Mouse (Mus musculus): ENCODE data around the gene Prr12. TPM values are rescaled to one million over a fixed set of nuclear protein-coding genes. Genes with fewer than 3 reads are reported as not detected.

Prr12 gene
- polyA plus RNA-seq, 1 experiment from 2014 or later = 3.4 TPM

DNA sequence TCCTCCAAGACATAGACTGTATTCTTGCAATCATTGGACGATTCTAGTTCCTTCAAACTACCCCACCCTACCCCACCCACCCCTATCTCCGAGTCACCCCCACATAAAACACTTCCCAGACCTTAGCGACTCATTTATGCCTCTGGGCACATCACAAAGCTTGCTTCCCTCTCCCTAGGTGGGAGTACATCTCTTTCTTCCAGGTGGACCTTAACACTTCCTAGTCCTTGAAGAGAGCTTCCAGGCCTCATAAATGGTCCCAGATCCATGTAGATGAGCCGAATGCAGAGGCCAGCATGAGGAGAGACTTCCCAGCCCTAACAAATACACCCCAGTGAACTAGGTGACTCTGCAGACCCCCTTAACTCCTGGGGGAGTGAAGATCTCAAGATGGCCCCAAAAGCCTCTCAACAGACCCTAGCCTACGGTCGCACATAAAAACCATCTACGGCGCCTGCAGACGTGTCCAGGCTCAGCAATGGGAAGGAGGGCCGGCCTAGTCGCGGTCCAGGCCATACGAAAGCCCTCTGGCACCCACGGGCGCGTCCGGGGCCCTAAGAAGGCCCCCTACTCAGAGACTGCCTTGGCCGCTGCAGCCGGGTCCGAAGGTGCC is 37.2 kb downstream of the Prr12 start:
- Histone ChIP-seq H3K36me3 (ENCODE audit: control insufficient read depth, insufficient read depth, low read length) (peaks cover 7% of the 10 kb centered on the region; the same call in 1 of the 2 replicates), H3K4me3 (ENCODE audit: low read depth, low read length) (peak overlapping the region; percentile 92), H3K9ac (ENCODE audit: low read length) (peak overlapping the region; percentile 96), H3K9me3 (ENCODE audit: control insufficient read depth, low read length) (no peaks in the 10 kb centered on the region), H3K27ac (replicated peaks) (peak overlapping the region; percentile 95), H3K4me2 (replicated peaks; ENCODE audit: low read depth) (peak overlapping the region; percentile 74), H3K27me3 (ENCODE audit: control insufficient read depth, insufficient read depth, low read length) (no peaks in the 10 kb centered on the region), H3K4me1 (replicated peaks; ENCODE audit: control insufficient read depth, insufficient read depth) (no peaks in the 10 kb centered on the region)
- WGBS = under 1% methylated on average over 20 of the region's 20 CpGs
- no peak for DNase-seq (ENCODE audit: low spot score)
- ATAC-seq (ENCODE audit: low FRiP score, low TSS enrichment) = no peak
- no peak for TF ChIP-seq CTCF (IDR thresholded peaks at IDR 0.05; ENCODE audit: low read depth)
- no peak for TF ChIP-seq EP300 (optimal IDR thresholded peaks at IDR 0.05)

- no peak overlapping the region for H3K4me3 ChIP-seq (ENCODE audit: low read depth, low read length)
- no peaks in the 10 kb centered on the region for H3K4me1 ChIP-seq (replicated peaks; ENCODE audit: control insufficient read depth, insufficient read depth)
- ATAC-seq (ENCODE audit: low FRiP score, low TSS enrichment) (no peak), DNase-seq (ENCODE audit: low spot score) (no peak)
- H3K27me3 ChIP-seq (ENCODE audit: control insufficient read depth, insufficient read depth, low read length) = no peaks in the 10 kb centered on the region
- peaks cover 10% of the 10 kb centered on the region; the same call in 1 of the 2 replicates for H3K36me3 ChIP-seq (ENCODE audit: control insufficient read depth, insufficient read depth, low read length)
- WGBS = 95% methylated on average over 3 of the region's 3 CpGs
- no peak overlapping the region for H3K27ac ChIP-seq (replicated peaks)
- TF ChIP-seq CTCF (IDR thresholded peaks at IDR 0.05; ENCODE audit: low read depth) = no peak
- no peak for TF ChIP-seq EP300 (optimal IDR thresholded peaks at IDR 0.05)
- H3K9ac ChIP-seq (ENCODE audit: low read length) = no peak overlapping the region
- H3K9me3 ChIP-seq (ENCODE audit: control insufficient read depth, low read length) = no peaks in the 10 kb centered on the region
- H3K4me2 ChIP-seq (replicated peaks; ENCODE audit: low read depth) = no peak overlapping the region
These were observed 38.6 kb downstream of the Prr12 start for GRCm38 (mm10) chr7:45014096-45014451.

GRCm38 (mm10) chr7:45013366-45014095 is 39.1 kb downstream of the Prr12 start:
- WGBS = 91% methylated on average over 16 of the region's 16 CpGs
- H3K9ac ChIP-seq (ENCODE audit: low read length) = no peak overlapping the region
- H3K4me3 ChIP-seq (ENCODE audit: low read depth, low read length) = no peak overlapping the region
- no peaks in the 10 kb centered on the region for H3K4me1 ChIP-seq (replicated peaks; ENCODE audit: control insufficient read depth, insufficient read depth)
- TF ChIP-seq CTCF (IDR thresholded peaks at IDR 0.05; ENCODE audit: low read depth) = no peak
- no peak for TF ChIP-seq EP300 (optimal IDR thresholded peaks at IDR 0.05)
- no peak for ATAC-seq (ENCODE audit: low FRiP score, low TSS enrichment)
- no peak overlapping the region for H3K4me2 ChIP-seq (replicated peaks; ENCODE audit: low read depth)
- H3K27me3 ChIP-seq (ENCODE audit: control insufficient read depth, insufficient read depth, low read length) = no peaks in the 10 kb centered on the region
- H3K36me3 ChIP-seq (ENCODE audit: control insufficient read depth, insufficient read depth, low read length) = peaks cover 11% of the 10 kb centered on the region; the same call in 1 of the 2 replicates
- no peaks in the 10 kb centered on the region for H3K9me3 ChIP-seq (ENCODE audit: control insufficient read depth, low read length)
- DNase-seq (ENCODE audit: low spot score) = no peak
- H3K27ac ChIP-seq (replicated peaks) = no peak overlapping the region

DNA sequence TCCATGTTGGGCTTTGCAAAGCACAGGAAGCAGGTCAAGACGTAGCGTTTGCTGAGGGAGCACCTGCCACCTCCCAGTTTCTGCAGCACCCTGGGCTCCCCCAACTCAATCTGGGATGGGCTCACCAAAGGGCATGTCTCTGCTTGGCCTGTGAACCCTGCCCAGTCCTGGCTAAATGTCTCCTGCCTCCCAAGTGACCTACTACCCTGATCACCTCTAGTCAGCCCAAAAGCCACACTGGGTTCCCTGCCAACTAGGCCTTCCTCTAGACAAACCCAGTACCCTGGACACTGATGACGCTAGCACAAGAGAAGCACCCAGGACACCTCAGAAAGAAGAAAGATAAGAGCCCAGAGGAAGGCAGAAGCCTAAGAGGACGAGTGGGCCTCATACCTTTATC is 39.9 kb downstream of the Prr12 start:
- TF ChIP-seq CTCF (IDR thresholded peaks at IDR 0.05; ENCODE audit: low read depth) (no peak), EP300 (optimal IDR thresholded peaks at IDR 0.05) (no peak)
- Histone ChIP-seq H3K4me1 (replicated peaks; ENCODE audit: control insufficient read depth, insufficient read depth) (no peaks in the 10 kb centered on the region), H3K9me3 (ENCODE audit: control insufficient read depth, low read length) (no peaks in the 10 kb centered on the region)

DNA sequence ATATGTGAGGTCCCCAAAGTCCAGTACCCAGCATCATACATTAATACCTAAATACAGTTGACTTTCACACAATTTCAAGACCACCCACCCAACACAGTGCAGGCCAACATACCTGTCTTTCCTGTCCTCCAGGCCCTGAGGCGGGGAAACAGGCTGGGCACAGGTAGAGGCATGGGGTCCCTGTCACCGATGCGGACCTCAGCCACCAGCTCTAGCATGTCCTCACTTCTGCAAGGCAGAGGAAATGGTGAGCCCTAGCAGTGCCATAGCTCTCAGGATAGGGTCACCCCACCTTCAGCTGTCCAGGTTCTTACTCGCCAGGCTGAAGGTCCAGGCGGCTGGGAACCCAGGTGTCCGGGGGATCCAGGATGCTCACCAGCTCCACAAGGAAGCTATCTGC is 40.7 kb downstream of the Prr12 start:
- DNase-seq (ENCODE audit: low spot score) (no peak), ATAC-seq (ENCODE audit: low FRiP score, low TSS enrichment) (no peak)
- TF ChIP-seq EP300 (optimal IDR thresholded peaks at IDR 0.05) (no peak), CTCF (IDR thresholded peaks at IDR 0.05; ENCODE audit: low read depth) (no peak)
- H3K27ac ChIP-seq (replicated peaks) = no peak overlapping the region
- no peaks in the 10 kb centered on the region for H3K9me3 ChIP-seq (ENCODE audit: control insufficient read depth, low read length)
- 92% methylated on average over 6 of the region's 6 CpGs for WGBS
- H3K36me3 ChIP-seq (ENCODE audit: control insufficient read depth, insufficient read depth, low read length) = peaks cover 25% of the 10 kb centered on the region
- no peaks in the 10 kb centered on the region for H3K4me1 ChIP-seq (replicated peaks; ENCODE audit: control insufficient read depth, insufficient read depth)
- no peaks in the 10 kb centered on the region for H3K27me3 ChIP-seq (ENCODE audit: control insufficient read depth, insufficient read depth, low read length)
- no peak overlapping the region for H3K9ac ChIP-seq (ENCODE audit: low read length)
- H3K4me2 ChIP-seq (replicated peaks; ENCODE audit: low read depth) = no peak overlapping the region
- no peak overlapping the region for H3K4me3 ChIP-seq (ENCODE audit: low read depth, low read length)

More for the DNA sequence above, 39.9 kb downstream of the Prr12 start:
- Histone ChIP-seq H3K27me3 (ENCODE audit: control insufficient read depth, insufficient read depth, low read length) (no peaks in the 10 kb centered on the region), H3K36me3 (ENCODE audit: control insufficient read depth, insufficient read depth, low read length) (peaks cover 17% of the 10 kb centered on the region; the same call in 1 of the 2 replicates), H3K4me3 (ENCODE audit: low read depth, low read length) (no peak overlapping the region), H3K9ac (ENCODE audit: low read length) (no peak overlapping the region), H3K27ac (replicated peaks) (no peak overlapping the region), H3K4me2 (replicated peaks; ENCODE audit: low read depth) (no peak overlapping the region)
- DNase-seq (ENCODE audit: low spot score) = no peak
- 79% methylated on average over 4 of the region's 4 CpGs for WGBS
- ATAC-seq (ENCODE audit: low FRiP score, low TSS enrichment) = no peak

GRCm38 (mm10) chr7:45008411-45008810 is 44.3 kb downstream of the Prr12 start:
- DNase-seq (ENCODE audit: low spot score) (no peak), ATAC-seq (ENCODE audit: low FRiP score, low TSS enrichment) (no peak)
- 88% methylated on average over 19 of the region's 19 CpGs for WGBS
- no peak for TF ChIP-seq CTCF (IDR thresholded peaks at IDR 0.05; ENCODE audit: low read depth)
- TF ChIP-seq EP300 (optimal IDR thresholded peaks at IDR 0.05) = no peak
- Histone ChIP-seq H3K9me3 (ENCODE audit: control insufficient read depth, low read length) (no peaks in the 10 kb centered on the region), H3K4me1 (replicated peaks; ENCODE audit: control insufficient read depth, insufficient read depth) (no peaks in the 10 kb centered on the region), H3K9ac (ENCODE audit: low read length) (no peak overlapping the region), H3K4me2 (replicated peaks; ENCODE audit: low read depth) (no peak overlapping the region), H3K27ac (replicated peaks) (no peak overlapping the region), H3K36me3 (ENCODE audit: control insufficient read depth, insufficient read depth, low read length) (peaks cover 46% of the 10 kb centered on the region), H3K4me3 (ENCODE audit: low read depth, low read length) (no peak overlapping the region), H3K27me3 (ENCODE audit: control insufficient read depth, insufficient read depth, low read length) (no peaks in the 10 kb centered on the region)

Data from stomach, postnatal 0 days (tissue).